Mouse (Mus musculus): ENCODE measurements around the gene Hist1h2bg. TPM values are rescaled to one million over a fixed set of nuclear protein-coding genes. Genes with fewer than 3 reads are reported as not detected.
A peak's percentile ranks its signal among the peaks of the same experiment; 100 is the strongest.

Hist1h2bg gene
- polyA plus RNA-seq (2014; fragmentation: Nextera tagmentation; extraction: Ambion mirVana), result 8.4 and 8.6 TPM in 2 replicates

DNA sequence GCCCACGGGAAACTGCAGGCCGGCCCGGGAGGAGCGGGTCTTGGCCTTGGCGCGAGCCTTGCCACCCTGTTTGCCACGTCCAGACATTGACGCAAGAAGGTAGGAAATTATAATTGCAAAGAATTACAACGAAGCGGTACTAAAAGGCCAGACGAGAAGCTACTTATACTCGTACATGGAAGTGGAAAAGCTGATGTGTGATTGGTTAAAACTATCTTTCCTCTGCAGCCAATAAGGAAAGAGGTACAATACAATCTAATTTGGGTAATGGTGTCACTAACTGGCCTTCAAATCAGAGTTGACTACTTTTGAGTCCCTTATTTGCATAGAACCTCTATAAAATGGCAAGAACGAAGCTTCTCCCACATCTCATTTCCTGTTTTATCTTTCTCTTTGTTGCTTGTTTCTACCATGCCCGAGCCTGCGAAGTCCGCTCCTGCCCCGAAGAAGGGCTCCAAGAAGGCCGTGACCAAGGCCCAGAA lies at the start of gene Hist1h2bg, which contains the start of gene Hist1h2ae:
Gene Hist1h2bg (plus strand): TSS at position 375 of the 482 bp plus-strand sequence.
Gene Hist1h2ae (minus strand): TSS at position 199 of the 482 bp plus-strand sequence.
- DNase-seq (ENCODE audit: low spot score), result peak; percentile 92
- no peaks in the 10 kb centered on the region for H3K27me3 ChIP-seq (ENCODE audit: control insufficient read depth, insufficient read depth, low read length)
- H3K9ac ChIP-seq (replicated peaks; ENCODE audit: low read length), result peak within 1 kb of the TSS; percentile 77
- H3K4me1 ChIP-seq (ENCODE audit: control insufficient read depth, insufficient read depth, low read length), result no peaks in the 10 kb centered on the region
- H3K27ac ChIP-seq (replicated peaks; ENCODE audit: low read depth, low read length), result peak within 1 kb of the TSS; percentile 95
- peak within 1 kb of the TSS; percentile 46 for H3K4me3 ChIP-seq (ENCODE audit: low read depth, low read length)
- peak; percentile 86 for ATAC-seq (replicated peaks; ENCODE audit: insufficient number of reproducible peaks, low FRiP score, low TSS enrichment, low read depth)
- H3K36me3 ChIP-seq (replicated peaks; ENCODE audit: control insufficient read depth, insufficient read depth, low read depth, low read length), result no peaks in the 10 kb centered on the region
- H3K9me3 ChIP-seq (replicated peaks; ENCODE audit: control insufficient read depth, low read length), result no peaks in the 10 kb centered on the region
- peak within 1 kb of the TSS; percentile 71 for H3K4me2 ChIP-seq (ENCODE audit: low read depth, low read length)
- under 1% methylated on average over 18 of the region's 18 CpGs for WGBS

DNA sequence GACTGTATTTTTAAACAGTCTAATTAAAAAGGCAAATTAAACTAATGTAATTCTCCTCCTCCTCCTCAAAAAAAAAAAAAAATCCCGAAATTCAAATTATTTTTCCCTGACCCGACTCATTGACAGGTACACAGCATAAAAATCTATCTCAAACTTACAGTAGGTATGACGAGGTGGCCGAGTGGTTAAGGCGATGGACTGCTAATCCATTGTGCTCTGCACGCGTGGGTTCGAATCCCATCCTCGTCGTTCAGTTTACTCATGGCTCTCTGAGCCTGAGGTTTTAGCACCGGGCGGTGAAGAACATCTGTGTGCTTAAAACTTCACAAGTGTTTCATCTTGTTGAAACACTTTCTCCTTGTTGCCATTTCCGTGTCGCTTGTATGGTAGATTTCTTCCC lies 49.5 kb upstream of the Hist1h2bg start:
- ATAC-seq (replicated peaks; ENCODE audit: insufficient number of reproducible peaks, low FRiP score, low TSS enrichment, low read depth) (no peak), DNase-seq (ENCODE audit: low spot score) (peak; percentile 84)
- no peak overlapping the region; the same call in 1 of the 2 replicates for H3K4me2 ChIP-seq (ENCODE audit: low read depth, low read length)
- H3K4me3 ChIP-seq (ENCODE audit: low read depth, low read length), result no peak overlapping the region
- no peaks in the 10 kb centered on the region for H3K4me1 ChIP-seq (ENCODE audit: control insufficient read depth, insufficient read depth, low read length)
- no peaks in the 10 kb centered on the region for H3K9me3 ChIP-seq (replicated peaks; ENCODE audit: control insufficient read depth, low read length)
- no peak overlapping the region for H3K9ac ChIP-seq (replicated peaks; ENCODE audit: low read length)
- no peaks in the 10 kb centered on the region for H3K36me3 ChIP-seq (replicated peaks; ENCODE audit: control insufficient read depth, insufficient read depth, low read depth, low read length)
- no peaks in the 10 kb centered on the region for H3K27me3 ChIP-seq (ENCODE audit: control insufficient read depth, insufficient read depth, low read length)
- no peak overlapping the region for H3K27ac ChIP-seq (replicated peaks; ENCODE audit: low read depth, low read length)
- 1% methylated on average over 14 of the region's 14 CpGs for WGBS

- Histone ChIP-seq H3K4me2 (ENCODE audit: low read depth, low read length) (no peak overlapping the region), H3K4me3 (ENCODE audit: low read depth, low read length) (no peak overlapping the region), H3K36me3 (replicated peaks; ENCODE audit: control insufficient read depth, insufficient read depth, low read depth, low read length) (no peaks in the 10 kb centered on the region), H3K4me1 (ENCODE audit: control insufficient read depth, insufficient read depth, low read length) (no peaks in the 10 kb centered on the region), H3K27ac (replicated peaks; ENCODE audit: low read depth, low read length) (no peak overlapping the region), H3K27me3 (ENCODE audit: control insufficient read depth, insufficient read depth, low read length) (no peaks in the 10 kb centered on the region), H3K9me3 (replicated peaks; ENCODE audit: control insufficient read depth, low read length) (no peaks in the 10 kb centered on the region), H3K9ac (replicated peaks; ENCODE audit: low read length) (no peak overlapping the region)
- WGBS, result 61% methylated on average over 5 of the region's 5 CpGs
- ATAC-seq (replicated peaks; ENCODE audit: insufficient number of reproducible peaks, low FRiP score, low TSS enrichment, low read depth) (no peak), DNase-seq (ENCODE audit: low spot score) (no peak)
These were observed 47.2 kb upstream of the Hist1h2bg start for GRCm38 (mm10) chr13:23523976-23524375.

- no peaks in the 10 kb centered on the region for H3K4me1 ChIP-seq (ENCODE audit: control insufficient read depth, insufficient read depth, low read length)
- WGBS, result 4% methylated on average over 5 of the region's 5 CpGs
- ATAC-seq (replicated peaks; ENCODE audit: insufficient number of reproducible peaks, low FRiP score, low TSS enrichment, low read depth) (0 out of 2 replicates have a peak, but pooled peaks have one; percentile 29), DNase-seq (ENCODE audit: low spot score) (peak; percentile 90)
- H3K4me2 ChIP-seq (ENCODE audit: low read depth, low read length), result no peak overlapping the region
- H3K27ac ChIP-seq (replicated peaks; ENCODE audit: low read depth, low read length), result no peak overlapping the region
- no peak overlapping the region for H3K9ac ChIP-seq (replicated peaks; ENCODE audit: low read length)
- no peaks in the 10 kb centered on the region for H3K36me3 ChIP-seq (replicated peaks; ENCODE audit: control insufficient read depth, insufficient read depth, low read depth, low read length)
- no peaks in the 10 kb centered on the region for H3K9me3 ChIP-seq (replicated peaks; ENCODE audit: control insufficient read depth, low read length)
- H3K27me3 ChIP-seq (ENCODE audit: control insufficient read depth, insufficient read depth, low read length), result no peaks in the 10 kb centered on the region
- H3K4me3 ChIP-seq (ENCODE audit: low read depth, low read length), result no peak overlapping the region
These were observed 46.5 kb upstream of the Hist1h2bg start for GRCm38 (mm10) chr13:23524654-23525053.

- peak overlapping the region; percentile 36 for H3K4me2 ChIP-seq (ENCODE audit: low read depth, low read length)
- 2% methylated on average over 10 of the region's 10 CpGs for WGBS
- H3K4me1 ChIP-seq (ENCODE audit: control insufficient read depth, insufficient read depth, low read length), result no peaks in the 10 kb centered on the region
- H3K9ac ChIP-seq (replicated peaks; ENCODE audit: low read length), result peak overlapping the region; percentile 29; the same call in 1 of the 2 replicates
- no peak for ATAC-seq (replicated peaks; ENCODE audit: insufficient number of reproducible peaks, low FRiP score, low TSS enrichment, low read depth)
- H3K27ac ChIP-seq (replicated peaks; ENCODE audit: low read depth, low read length), result no peak overlapping the region
- H3K9me3 ChIP-seq (replicated peaks; ENCODE audit: control insufficient read depth, low read length), result no peaks in the 10 kb centered on the region
- H3K27me3 ChIP-seq (ENCODE audit: control insufficient read depth, insufficient read depth, low read length), result no peaks in the 10 kb centered on the region
- peak overlapping the region; percentile 38 for H3K4me3 ChIP-seq (ENCODE audit: low read depth, low read length)
- H3K36me3 ChIP-seq (replicated peaks; ENCODE audit: control insufficient read depth, insufficient read depth, low read depth, low read length), result no peaks in the 10 kb centered on the region
- DNase-seq (ENCODE audit: low spot score), result peak; percentile 73
These were observed 45.3 kb upstream of the Hist1h2bg start for GRCm38 (mm10) chr13:23525901-23526300.

DNA sequence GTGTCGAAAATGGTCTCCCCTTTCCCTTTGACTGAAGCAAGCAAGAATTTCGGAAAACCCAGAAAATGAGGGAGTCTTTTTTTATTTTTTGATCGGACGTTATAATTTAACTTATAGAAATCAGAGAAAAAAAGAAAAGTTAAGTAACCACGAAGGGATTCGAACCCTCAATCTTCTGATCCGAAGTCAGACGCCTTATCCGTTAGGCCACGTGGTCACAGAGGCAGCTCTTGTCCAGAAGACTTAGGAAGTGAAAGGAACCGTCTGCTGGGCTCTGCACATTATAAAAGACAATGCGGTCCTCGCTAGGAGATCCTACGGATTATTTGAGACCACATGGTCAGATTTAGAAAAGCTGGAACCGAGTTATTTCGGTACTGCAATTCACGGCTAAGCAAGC lies 44.9 kb upstream of the Hist1h2bg start:
- under 1% methylated on average over 17 of the region's 17 CpGs for WGBS
- Histone ChIP-seq H3K9me3 (replicated peaks; ENCODE audit: control insufficient read depth, low read length) (no peaks in the 10 kb centered on the region), H3K9ac (replicated peaks; ENCODE audit: low read length) (peak overlapping the region; percentile 43), H3K4me1 (ENCODE audit: control insufficient read depth, insufficient read depth, low read length) (no peaks in the 10 kb centered on the region), H3K27ac (replicated peaks; ENCODE audit: low read depth, low read length) (no peak overlapping the region), H3K27me3 (ENCODE audit: control insufficient read depth, insufficient read depth, low read length) (no peaks in the 10 kb centered on the region), H3K36me3 (replicated peaks; ENCODE audit: control insufficient read depth, insufficient read depth, low read depth, low read length) (no peaks in the 10 kb centered on the region), H3K4me3 (ENCODE audit: low read depth, low read length) (peak overlapping the region; percentile 38), H3K4me2 (ENCODE audit: low read depth, low read length) (peak overlapping the region; percentile 36)
- ATAC-seq (replicated peaks; ENCODE audit: insufficient number of reproducible peaks, low FRiP score, low TSS enrichment, low read depth) (no peak), DNase-seq (ENCODE audit: low spot score) (peak; percentile 97)

DNA sequence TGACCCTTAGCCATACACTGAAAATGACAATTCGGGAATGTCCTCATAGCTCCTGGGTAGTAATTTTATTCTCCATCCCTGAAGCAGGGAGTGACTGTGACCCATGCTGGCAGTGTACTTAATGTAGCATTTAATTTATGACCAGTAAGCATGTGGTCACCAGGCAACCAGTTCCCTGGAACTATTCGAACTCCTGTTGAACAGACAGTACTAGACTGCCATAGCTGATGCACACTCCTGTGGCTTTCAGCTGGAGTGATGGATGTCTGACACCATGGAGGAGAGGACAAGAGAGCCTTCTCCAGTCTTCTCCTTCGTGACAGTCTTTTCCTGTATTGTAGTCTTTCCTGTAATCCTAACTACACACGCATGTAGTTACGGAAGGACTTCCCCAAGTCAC lies 42.2 kb upstream of the Hist1h2bg start:
- Histone ChIP-seq H3K27ac (replicated peaks; ENCODE audit: low read depth, low read length) (no peak overlapping the region), H3K27me3 (ENCODE audit: control insufficient read depth, insufficient read depth, low read length) (no peaks in the 10 kb centered on the region), H3K4me3 (ENCODE audit: low read depth, low read length) (no peak overlapping the region), H3K9me3 (replicated peaks; ENCODE audit: control insufficient read depth, low read length) (no peaks in the 10 kb centered on the region), H3K4me1 (ENCODE audit: control insufficient read depth, insufficient read depth, low read length) (no peaks in the 10 kb centered on the region), H3K4me2 (ENCODE audit: low read depth, low read length) (no peak overlapping the region), H3K9ac (replicated peaks; ENCODE audit: low read length) (no peak overlapping the region), H3K36me3 (replicated peaks; ENCODE audit: control insufficient read depth, insufficient read depth, low read depth, low read length) (no peaks in the 10 kb centered on the region)
- 87% methylated on average over 5 of the region's 5 CpGs for WGBS
- ATAC-seq (replicated peaks; ENCODE audit: insufficient number of reproducible peaks, low FRiP score, low TSS enrichment, low read depth), result no peak
- no peak for DNase-seq (ENCODE audit: low spot score)

GRCm38 (mm10) chr13:23529480-23530165 lies 41.6 kb upstream of the Hist1h2bg start:
- whole genome bisulfite sequencing, result 33% methylated on average over 2 of the region's 2 CpGs
- Histone ChIP-seq H3K27ac (replicated peaks; ENCODE audit: low read depth, low read length) (peak overlapping the region; percentile 97), H3K36me3 (replicated peaks; ENCODE audit: control insufficient read depth, insufficient read depth, low read depth, low read length) (no peaks in the 10 kb centered on the region), H3K4me1 (ENCODE audit: control insufficient read depth, insufficient read depth, low read length) (no peaks in the 10 kb centered on the region), H3K4me2 (ENCODE audit: low read depth, low read length) (peak overlapping the region; percentile 43), H3K27me3 (ENCODE audit: control insufficient read depth, insufficient read depth, low read length) (no peaks in the 10 kb centered on the region), H3K9ac (replicated peaks; ENCODE audit: low read length) (peak overlapping the region; percentile 92), H3K4me3 (ENCODE audit: low read depth, low read length) (peak overlapping the region; percentile 56), H3K9me3 (replicated peaks; ENCODE audit: control insufficient read depth, low read length) (no peaks in the 10 kb centered on the region)
- no peak for DNase-seq (ENCODE audit: low spot score)
- ATAC-seq (replicated peaks; ENCODE audit: insufficient number of reproducible peaks, low FRiP score, low TSS enrichment, low read depth), result no peak

Data from embryonic facial prominence, embryonic 11.5 days (tissue).